Mouse (Mus musculus): ENCODE results near the gene Npas3. TPM values are rescaled to one million over a fixed set of nuclear protein-coding genes. Genes with fewer than 3 reads are reported as not detected.

The Npas3 gene
- polyA plus RNA-seq, 1 experiment from 2014 or later: 25.9 TPM

- H3K36me3 ChIP-seq (replicated peaks; ENCODE audit: control insufficient read depth, insufficient read depth): no peaks in the 10 kb centered on the region
- H3K9me3 ChIP-seq (ENCODE audit: control insufficient read depth, low read length): no peaks in the 10 kb centered on the region
- H3K4me3 ChIP-seq (replicated peaks; ENCODE audit: low read length): no peak overlapping the region
- H3K4me2 ChIP-seq (replicated peaks): no peak overlapping the region
- DNase-seq (ENCODE audit: low spot score) (no peak), ATAC-seq (ENCODE audit: low FRiP score) (no peak)
- no peaks in the 10 kb centered on the region for H3K27me3 ChIP-seq (ENCODE audit: control insufficient read depth, insufficient read depth, low read length)
- H3K9ac ChIP-seq: no peak overlapping the region
- peaks cover 28% of the 10 kb centered on the region for H3K4me1 ChIP-seq (replicated peaks; ENCODE audit: control insufficient read depth, insufficient read depth, low read length)
- 53% methylated on average over 11 of the region's 11 CpGs for whole genome bisulfite sequencing
- no peak overlapping the region for H3K27ac ChIP-seq
These were observed 376.0 kb downstream of the Npas3 start for GRCm38 (mm10) chr12:53624379-53625021.

- no peak for ATAC-seq (ENCODE audit: low FRiP score)
- Histone ChIP-seq H3K4me3 (replicated peaks; ENCODE audit: low read length) (no peak overlapping the region), H3K9ac (no peak overlapping the region), H3K27me3 (ENCODE audit: control insufficient read depth, insufficient read depth, low read length) (no peaks in the 10 kb centered on the region), H3K9me3 (ENCODE audit: control insufficient read depth, low read length) (no peaks in the 10 kb centered on the region), H3K4me2 (replicated peaks) (no peak overlapping the region), H3K4me1 (replicated peaks; ENCODE audit: control insufficient read depth, insufficient read depth, low read length) (peaks cover 11% of the 10 kb centered on the region; the same call in 1 of the 2 replicates), H3K36me3 (replicated peaks; ENCODE audit: control insufficient read depth, insufficient read depth) (no peaks in the 10 kb centered on the region), H3K27ac (no peak overlapping the region)
- DNase-seq (ENCODE audit: low spot score): no peak
- WGBS: 64% methylated on average over 8 of the region's 8 CpGs
These were observed 381.1 kb downstream of the Npas3 start for GRCm38 (mm10) chr12:53629483-53630120.

- no peaks in the 10 kb centered on the region for H3K9me3 ChIP-seq (ENCODE audit: control insufficient read depth, low read length)
- no peak overlapping the region for H3K9ac ChIP-seq
- DNase-seq (ENCODE audit: low spot score) (no peak), ATAC-seq (ENCODE audit: low FRiP score) (no peak)
- no peaks in the 10 kb centered on the region for H3K27me3 ChIP-seq (ENCODE audit: control insufficient read depth, insufficient read depth, low read length)
- 0 out of 2 replicates have a peak, but pooled peaks cover 8% of the 10 kb centered on the region for H3K4me1 ChIP-seq (replicated peaks; ENCODE audit: control insufficient read depth, insufficient read depth, low read length)
- H3K4me3 ChIP-seq (replicated peaks; ENCODE audit: low read length): no peak overlapping the region
- H3K36me3 ChIP-seq (replicated peaks; ENCODE audit: control insufficient read depth, insufficient read depth): no peaks in the 10 kb centered on the region
- no peak overlapping the region for H3K4me2 ChIP-seq (replicated peaks)
- 66% methylated on average over 1 of the region's 1 CpGs for WGBS
- H3K27ac ChIP-seq: no peak overlapping the region
These were observed 382.1 kb downstream of the Npas3 start for GRCm38 (mm10) chr12:53630607-53631006.

DNA sequence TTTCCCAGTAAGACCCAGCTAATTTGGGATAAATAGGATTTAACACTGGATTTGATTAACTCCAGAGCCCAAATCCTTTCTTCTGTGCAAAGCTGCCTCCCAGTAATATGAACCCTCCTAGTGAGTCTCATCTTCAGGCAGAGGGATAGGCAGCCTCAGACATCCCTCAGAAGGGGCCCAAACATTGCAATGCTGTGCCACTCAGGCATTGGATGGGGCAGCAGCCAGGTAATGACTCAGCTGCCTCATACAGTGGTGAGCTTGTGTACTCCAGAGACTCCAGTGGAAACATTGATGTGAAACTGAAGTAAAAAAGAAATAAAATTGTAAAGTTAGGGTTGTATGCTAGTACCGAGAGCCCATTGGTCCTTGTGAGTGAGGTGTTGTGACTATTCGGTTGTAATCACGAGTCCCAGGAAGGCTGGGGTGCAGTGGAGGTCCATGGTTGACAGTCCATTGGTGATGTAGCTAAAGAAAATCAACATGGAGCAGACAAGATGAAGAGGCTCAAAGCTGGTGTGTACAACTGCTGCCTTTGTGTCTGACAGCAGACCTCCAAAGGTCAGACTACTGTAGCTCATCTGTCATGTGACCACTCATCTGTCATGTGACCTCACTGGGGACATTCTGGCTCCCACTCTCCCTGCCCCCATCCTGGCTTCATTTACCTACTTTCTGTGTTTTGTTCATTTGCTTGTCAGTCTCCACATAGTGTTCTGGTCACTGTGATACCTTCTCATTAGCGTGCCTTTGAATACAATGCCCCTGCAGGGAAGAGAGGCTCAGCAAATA is 383.0 kb downstream of the Npas3 start:
- Histone ChIP-seq H3K27me3 (ENCODE audit: control insufficient read depth, insufficient read depth, low read length) (no peaks in the 10 kb centered on the region), H3K27ac (no peak overlapping the region), H3K4me1 (replicated peaks; ENCODE audit: control insufficient read depth, insufficient read depth, low read length) (0 out of 2 replicates have a peak, but pooled peaks cover 8% of the 10 kb centered on the region), H3K9ac (no peak overlapping the region), H3K9me3 (ENCODE audit: control insufficient read depth, low read length) (no peaks in the 10 kb centered on the region), H3K36me3 (replicated peaks; ENCODE audit: control insufficient read depth, insufficient read depth) (no peaks in the 10 kb centered on the region), H3K4me2 (replicated peaks) (no peak overlapping the region), H3K4me3 (replicated peaks; ENCODE audit: low read length) (no peak overlapping the region)
- ATAC-seq (ENCODE audit: low FRiP score) (no peak), DNase-seq (ENCODE audit: low spot score) (no peak)
- 91% methylated on average over 4 of the region's 4 CpGs for WGBS

- H3K36me3 ChIP-seq (replicated peaks; ENCODE audit: control insufficient read depth, insufficient read depth): no peaks in the 10 kb centered on the region
- no peaks in the 10 kb centered on the region for H3K4me1 ChIP-seq (replicated peaks; ENCODE audit: control insufficient read depth, insufficient read depth, low read length)
- H3K27me3 ChIP-seq (ENCODE audit: control insufficient read depth, insufficient read depth, low read length): no peaks in the 10 kb centered on the region
- H3K4me2 ChIP-seq (replicated peaks): no peak overlapping the region
- no peak for DNase-seq (ENCODE audit: low spot score)
- no peak overlapping the region for H3K27ac ChIP-seq
- H3K4me3 ChIP-seq (replicated peaks; ENCODE audit: low read length): no peak overlapping the region
- H3K9me3 ChIP-seq (ENCODE audit: control insufficient read depth, low read length): no peaks in the 10 kb centered on the region
- H3K9ac ChIP-seq: no peak overlapping the region
- ATAC-seq (ENCODE audit: low FRiP score): no peak
These were observed 390.1 kb downstream of the Npas3 start for GRCm38 (mm10) chr12:53638571-53638970.

DNA sequence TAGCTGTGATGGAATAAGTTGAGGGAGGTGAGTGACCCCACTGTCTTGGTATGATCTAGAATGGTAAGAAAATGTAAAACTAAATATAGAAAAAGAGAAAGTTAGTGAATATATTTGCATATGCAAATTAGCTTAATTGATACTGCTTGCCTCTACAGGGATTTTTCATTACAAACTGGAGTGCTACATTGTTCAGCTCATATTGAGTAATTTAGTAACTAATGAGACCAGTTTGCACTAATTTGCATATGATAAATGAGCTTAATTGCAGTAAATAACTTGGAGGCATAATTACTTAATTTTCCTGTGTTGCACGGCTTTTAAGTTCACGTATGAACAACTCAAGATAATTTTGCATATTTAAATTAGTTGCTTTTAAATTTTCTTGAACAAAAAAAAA is 398.8 kb downstream of the Npas3 start:
- whole genome bisulfite sequencing: 51% methylated on average over 2 of the region's 2 CpGs
- Histone ChIP-seq H3K9ac (no peak overlapping the region), H3K27me3 (ENCODE audit: control insufficient read depth, insufficient read depth, low read length) (no peaks in the 10 kb centered on the region), H3K27ac (no peak overlapping the region), H3K4me3 (replicated peaks; ENCODE audit: low read length) (no peak overlapping the region), H3K9me3 (ENCODE audit: control insufficient read depth, low read length) (no peaks in the 10 kb centered on the region), H3K4me1 (replicated peaks; ENCODE audit: control insufficient read depth, insufficient read depth, low read length) (no peaks in the 10 kb centered on the region), H3K4me2 (replicated peaks) (no peak overlapping the region), H3K36me3 (replicated peaks; ENCODE audit: control insufficient read depth, insufficient read depth) (no peaks in the 10 kb centered on the region)
- ATAC-seq (ENCODE audit: low FRiP score): no peak
- DNase-seq (ENCODE audit: low spot score): no peak

DNA sequence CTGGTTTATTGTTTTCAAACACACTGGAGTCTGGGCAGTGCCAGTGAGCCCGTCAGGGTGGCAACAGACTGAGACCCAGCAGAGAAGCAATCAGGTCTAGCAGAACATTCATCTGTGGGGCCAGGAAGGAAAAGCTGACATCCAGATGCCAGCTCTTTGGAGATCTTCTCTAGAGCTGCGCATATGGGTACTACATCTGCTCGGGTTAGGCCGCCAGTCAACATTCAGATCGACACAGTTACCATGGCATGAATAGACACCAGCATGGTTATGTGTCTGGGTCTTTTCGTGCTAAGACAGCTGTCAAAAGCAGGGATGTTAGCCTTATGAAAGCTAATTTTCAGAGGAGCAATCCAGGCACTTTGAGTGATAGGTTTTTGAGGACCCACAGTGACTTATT is 407.8 kb downstream of the Npas3 start:
- H3K4me3 ChIP-seq (replicated peaks; ENCODE audit: low read length): no peak overlapping the region
- H3K27me3 ChIP-seq (ENCODE audit: control insufficient read depth, insufficient read depth, low read length): no peaks in the 10 kb centered on the region
- no peak for DNase-seq (ENCODE audit: low spot score)
- WGBS: 73% methylated on average over 6 of the region's 6 CpGs
- no peaks in the 10 kb centered on the region for H3K36me3 ChIP-seq (replicated peaks; ENCODE audit: control insufficient read depth, insufficient read depth)
- peaks cover 18% of the 10 kb centered on the region for H3K4me1 ChIP-seq (replicated peaks; ENCODE audit: control insufficient read depth, insufficient read depth, low read length)
- H3K9me3 ChIP-seq (ENCODE audit: control insufficient read depth, low read length): no peaks in the 10 kb centered on the region
- no peak overlapping the region for H3K4me2 ChIP-seq (replicated peaks)
- H3K9ac ChIP-seq: no peak overlapping the region
- no peak overlapping the region for H3K27ac ChIP-seq
- no peak; the same call in 1 of the 2 replicates for ATAC-seq (ENCODE audit: low FRiP score)

DNA sequence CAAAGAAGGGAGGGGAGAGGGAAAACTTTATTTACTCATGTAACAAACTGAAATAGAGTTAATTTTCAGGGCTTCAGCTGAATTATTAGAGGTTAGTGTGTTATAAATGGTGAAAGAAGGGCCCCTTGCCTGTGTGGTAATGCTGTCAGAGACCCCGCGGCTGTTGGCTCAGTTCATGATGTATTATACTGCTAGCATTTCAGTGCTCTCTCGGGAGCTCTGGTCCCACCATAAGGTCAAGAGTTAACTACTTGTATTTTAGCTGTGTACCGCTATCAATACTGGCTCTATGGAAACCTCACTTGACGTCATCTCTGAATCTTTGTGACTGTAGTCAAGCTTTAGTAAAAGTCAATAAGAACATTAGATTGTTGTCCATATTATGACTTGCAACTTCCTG is 415.6 kb downstream of the Npas3 start:
- Histone ChIP-seq H3K4me3 (replicated peaks; ENCODE audit: low read length) (no peak overlapping the region), H3K9me3 (ENCODE audit: control insufficient read depth, low read length) (no peaks in the 10 kb centered on the region), H3K27me3 (ENCODE audit: control insufficient read depth, insufficient read depth, low read length) (no peaks in the 10 kb centered on the region), H3K4me1 (replicated peaks; ENCODE audit: control insufficient read depth, insufficient read depth, low read length) (peaks cover 13% of the 10 kb centered on the region; the same call in 1 of the 2 replicates), H3K36me3 (replicated peaks; ENCODE audit: control insufficient read depth, insufficient read depth) (no peaks in the 10 kb centered on the region), H3K9ac (no peak overlapping the region), H3K27ac (peak overlapping the region; percentile 26; the same call in 1 of the 2 replicates), H3K4me2 (replicated peaks) (no peak overlapping the region)
- WGBS: 22% methylated on average over 5 of the region's 5 CpGs
- DNase-seq (ENCODE audit: low spot score) (no peak), ATAC-seq (ENCODE audit: low FRiP score) (no peak)

DNA sequence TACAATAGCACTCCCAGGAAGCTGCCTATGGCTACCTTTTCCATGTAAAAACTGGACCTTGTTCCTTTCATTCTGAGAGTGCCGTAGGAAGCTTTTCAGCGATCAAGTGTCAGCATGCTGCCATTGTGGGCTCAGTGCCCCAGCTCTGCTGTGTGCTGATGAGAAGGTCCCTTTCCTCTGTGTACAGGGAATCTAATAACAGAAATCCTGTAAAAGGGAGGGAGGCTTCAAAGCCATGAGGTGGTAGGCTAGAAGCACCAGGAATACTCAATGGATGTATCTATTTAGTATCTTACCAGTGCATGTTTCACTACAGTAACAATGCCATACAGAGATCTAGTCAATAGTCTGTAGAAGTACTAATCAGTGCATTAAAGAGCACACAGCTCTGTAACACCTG is 423.4 kb downstream of the Npas3 start:
- WGBS: 74% methylated on average over 2 of the region's 2 CpGs
- no peak overlapping the region for H3K4me2 ChIP-seq (replicated peaks)
- H3K9me3 ChIP-seq (ENCODE audit: control insufficient read depth, low read length): no peaks in the 10 kb centered on the region
- no peak overlapping the region for H3K4me3 ChIP-seq (replicated peaks; ENCODE audit: low read length)
- no peak overlapping the region for H3K27ac ChIP-seq
- H3K9ac ChIP-seq: no peak overlapping the region
- no peaks in the 10 kb centered on the region for H3K4me1 ChIP-seq (replicated peaks; ENCODE audit: control insufficient read depth, insufficient read depth, low read length)
- ATAC-seq (ENCODE audit: low FRiP score): no peak
- H3K36me3 ChIP-seq (replicated peaks; ENCODE audit: control insufficient read depth, insufficient read depth): no peaks in the 10 kb centered on the region
- no peak for DNase-seq (ENCODE audit: low spot score)
- H3K27me3 ChIP-seq (ENCODE audit: control insufficient read depth, insufficient read depth, low read length): no peaks in the 10 kb centered on the region

Measured in hindbrain, embryonic 14.5 days (tissue).